Mouse (Mus musculus): ENCODE results near the gene Slf2. TPM values are rescaled to one million over a fixed set of nuclear protein-coding genes. Genes with fewer than 3 reads are reported as not detected.

Slf2 gene
- polyA plus RNA-seq, 1 experiment = 6.6 TPM

DNA sequence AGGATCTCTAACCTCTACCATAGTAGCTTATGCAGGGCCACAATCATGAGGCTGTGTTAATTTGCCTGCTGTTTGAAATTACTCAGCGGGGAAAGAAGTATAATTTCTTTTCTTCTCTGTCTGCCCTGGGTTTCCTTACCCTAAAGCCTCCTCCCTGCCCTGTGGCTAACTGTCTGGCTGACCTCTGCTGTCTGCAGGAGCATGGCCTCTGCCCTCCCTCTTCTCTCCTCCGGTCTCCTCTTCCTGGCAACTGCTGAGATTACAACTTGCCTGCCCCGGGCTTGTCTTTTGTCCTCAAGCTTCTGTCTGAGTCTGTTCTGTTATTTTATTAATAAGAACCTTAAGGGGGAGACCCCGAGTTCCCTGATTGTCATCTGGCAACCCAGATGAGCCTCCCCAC lies 25.6 kb upstream of the Slf2 start:
- no peak overlapping the region for H3K4me2 ChIP-seq (ENCODE audit: low read depth)
- H3K4me3 ChIP-seq = no peak overlapping the region
- no peaks in the 10 kb centered on the region for H3K27me3 ChIP-seq (ENCODE audit: control insufficient read depth, insufficient read depth, insufficient read length)
- H3K79me2 ChIP-seq (ENCODE audit: control insufficient read depth, insufficient read depth) = no peaks in the 10 kb centered on the region
- H3K36me3 ChIP-seq (ENCODE audit: control insufficient read depth, insufficient read depth) = no peaks in the 10 kb centered on the region
- H3ac ChIP-seq (ENCODE audit: control insufficient read depth, insufficient read length) = no peak overlapping the region
- TF ChIP-seq POLR2A (IDR thresholded peaks at IDR 0.05; ENCODE audit: insufficient read length, low read depth) (no peak), MYOG (IDR thresholded peaks at IDR 0.05; ENCODE audit: control insufficient read depth in 1 of 3, insufficient read depth in 1 of 3, insufficient read length in 2 of 3, low read depth in 2 of 3) (no peak), MYOD1 (IDR thresholded peaks at IDR 0.05; ENCODE audit: control insufficient read depth in 1 of 3, insufficient read length in 2 of 3, low read depth in 2 of 3) (no peak), USF1 (IDR thresholded peaks at IDR 0.05; ENCODE audit: low read depth) (no peak), CEBPB (IDR thresholded peaks at IDR 0.05; ENCODE audit: insufficient read depth, poor library complexity, severe bottlenecking) (no peak), REST (IDR thresholded peaks at IDR 0.05; ENCODE audit: insufficient read depth, insufficient read length) (no peak)

DNA sequence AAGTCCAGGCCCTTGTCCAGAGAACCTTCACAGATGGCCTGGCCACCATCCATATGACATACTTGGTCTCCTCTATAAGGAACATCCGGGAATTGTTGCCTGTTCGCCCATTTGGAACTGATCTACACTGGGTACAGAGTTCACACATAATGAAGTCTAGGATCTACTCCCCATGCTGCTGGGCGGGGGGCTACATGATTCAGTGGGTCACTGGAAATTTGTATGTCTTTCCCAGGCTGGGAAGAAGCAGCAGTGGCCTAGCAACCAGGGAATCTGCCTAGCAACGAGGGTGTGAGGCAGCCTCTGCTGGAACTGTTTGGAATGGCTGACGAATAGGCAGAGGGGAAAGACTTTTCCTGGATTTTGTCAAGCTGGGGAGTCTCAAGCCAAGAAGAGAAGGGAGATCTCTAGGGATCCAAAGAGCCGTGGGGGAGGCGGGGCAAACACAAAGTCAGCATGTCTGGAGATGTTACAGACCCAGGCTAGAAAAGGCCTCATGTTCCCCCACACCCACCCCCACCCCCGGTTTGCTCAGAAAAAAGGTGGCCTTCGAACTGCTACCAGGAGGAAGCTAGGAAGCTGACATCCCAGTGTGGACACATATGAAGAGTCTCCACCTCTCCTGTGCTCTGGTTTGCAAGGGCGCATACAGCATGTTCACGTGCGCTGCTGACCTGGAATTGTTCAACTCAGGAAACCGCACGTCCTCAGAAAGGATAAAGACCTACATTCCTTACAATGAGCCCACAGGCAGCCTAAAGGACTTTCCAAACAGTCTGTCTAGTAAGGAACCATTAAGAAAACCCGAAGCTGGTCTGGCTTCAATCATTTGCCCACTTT lies 22.9 kb upstream of the Slf2 start:
- no peak for TF ChIP-seq REST (IDR thresholded peaks at IDR 0.05; ENCODE audit: insufficient read depth, insufficient read length)
- no peak for TF ChIP-seq TCF3 (IDR thresholded peaks at IDR 0.05; ENCODE audit: insufficient read length, low read depth)
- no peak for TF ChIP-seq TCF12 (IDR thresholded peaks at IDR 0.05; ENCODE audit: insufficient read depth, poor library complexity, severe bottlenecking)
- no peak for TF ChIP-seq USF1 (IDR thresholded peaks at IDR 0.05; ENCODE audit: low read depth)
- no peak for TF ChIP-seq MYOG (IDR thresholded peaks at IDR 0.05; ENCODE audit: control insufficient read depth in 1 of 3, insufficient read depth in 1 of 3, insufficient read length in 2 of 3, low read depth in 2 of 3)
- no peak for TF ChIP-seq POLR2AphosphoS2 (IDR thresholded peaks at IDR 0.05; ENCODE audit: insufficient read length, low read depth)
- no peak for TF ChIP-seq SRF (IDR thresholded peaks at IDR 0.05; ENCODE audit: control insufficient read depth, insufficient read length, low read depth)
- no peak for TF ChIP-seq MYOD1 (IDR thresholded peaks at IDR 0.05; ENCODE audit: control insufficient read depth in 1 of 3, insufficient read length in 2 of 3, low read depth in 2 of 3)
- peak overlapping the region; percentile 4 for H3K4me2 ChIP-seq (ENCODE audit: low read depth)
- H3K27me3 ChIP-seq (ENCODE audit: control insufficient read depth, insufficient read depth, insufficient read length) = no peaks in the 10 kb centered on the region
- no peak overlapping the region for H3K4me3 ChIP-seq
- H3ac ChIP-seq (ENCODE audit: control insufficient read depth, insufficient read length) = no peak overlapping the region
- H3K36me3 ChIP-seq (ENCODE audit: control insufficient read depth, insufficient read depth) = no peaks in the 10 kb centered on the region
- no peaks in the 10 kb centered on the region for H3K79me2 ChIP-seq (ENCODE audit: control insufficient read depth, insufficient read depth)

DNA sequence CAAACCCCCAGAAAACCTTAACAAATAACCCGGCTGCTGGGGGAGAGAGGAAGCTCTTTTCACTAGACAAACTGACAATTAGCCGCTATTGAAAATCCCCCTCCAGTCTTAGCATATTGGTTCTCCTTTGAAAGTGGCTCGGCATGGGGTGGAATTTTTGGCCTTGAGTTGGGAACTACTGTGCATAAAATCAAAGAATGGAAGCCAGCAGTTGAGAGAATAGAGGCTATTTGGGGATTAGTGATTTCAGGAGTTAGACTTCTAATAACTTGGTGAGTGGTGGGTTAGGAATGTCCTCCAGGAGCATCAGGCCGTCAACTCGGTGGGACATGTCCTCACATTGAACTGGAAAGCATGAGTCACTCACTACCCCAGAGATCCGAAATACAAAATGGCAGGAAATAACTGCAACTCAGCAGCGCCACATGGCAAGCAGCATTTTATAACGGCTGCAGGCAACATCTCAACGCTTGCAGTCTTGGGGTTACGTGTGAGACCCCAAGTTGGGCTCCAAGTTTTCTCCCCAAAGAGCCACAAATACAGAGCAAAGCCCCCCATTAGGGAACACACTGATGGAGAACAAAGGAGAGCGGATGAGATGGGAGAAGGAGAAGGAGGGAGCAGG lies 22.0 kb upstream of the Slf2 start:
- Histone ChIP-seq H3K36me3 (ENCODE audit: control insufficient read depth, insufficient read depth) (no peaks in the 10 kb centered on the region), H3ac (ENCODE audit: control insufficient read depth, insufficient read length) (no peak overlapping the region), H3K79me2 (ENCODE audit: control insufficient read depth, insufficient read depth) (no peaks in the 10 kb centered on the region), H3K27me3 (ENCODE audit: control insufficient read depth, insufficient read depth, insufficient read length) (no peaks in the 10 kb centered on the region), H3K4me2 (ENCODE audit: low read depth) (peak overlapping the region; percentile 4), H3K4me3 (no peak overlapping the region)
- TF ChIP-seq SRF (IDR thresholded peaks at IDR 0.05; ENCODE audit: control insufficient read depth, insufficient read length, low read depth) = no peak
- no peak for TF ChIP-seq USF1 (IDR thresholded peaks at IDR 0.05; ENCODE audit: low read depth)
- no peak for TF ChIP-seq MYOG (IDR thresholded peaks at IDR 0.05; ENCODE audit: control insufficient read depth in 1 of 3, insufficient read depth in 1 of 3, insufficient read length in 2 of 3, low read depth in 2 of 3)
- TF ChIP-seq REST (IDR thresholded peaks at IDR 0.05; ENCODE audit: insufficient read depth, insufficient read length) = no peak
- TF ChIP-seq CEBPB (IDR thresholded peaks at IDR 0.05; ENCODE audit: insufficient read depth, poor library complexity, severe bottlenecking) = no peak
- TF ChIP-seq MYOD1 (IDR thresholded peaks at IDR 0.05; ENCODE audit: control insufficient read depth in 1 of 3, insufficient read length in 2 of 3, low read depth in 2 of 3) = no peak
- no peak for TF ChIP-seq POLR2A (IDR thresholded peaks at IDR 0.05; ENCODE audit: insufficient read length, low read depth)
- no peak for TF ChIP-seq E2F4 (IDR thresholded peaks at IDR 0.05; ENCODE audit: insufficient read depth)
- TF ChIP-seq MAX (IDR thresholded peaks at IDR 0.05; ENCODE audit: low read depth) = no peak
- TF ChIP-seq TCF12 (IDR thresholded peaks at IDR 0.05; ENCODE audit: insufficient read depth, poor library complexity, severe bottlenecking) = no peak
- no peak for TF ChIP-seq TCF3 (IDR thresholded peaks at IDR 0.05; ENCODE audit: insufficient read length, low read depth)
- TF ChIP-seq POLR2AphosphoS2 (IDR thresholded peaks at IDR 0.05; ENCODE audit: insufficient read length, low read depth) = no peak

DNA sequence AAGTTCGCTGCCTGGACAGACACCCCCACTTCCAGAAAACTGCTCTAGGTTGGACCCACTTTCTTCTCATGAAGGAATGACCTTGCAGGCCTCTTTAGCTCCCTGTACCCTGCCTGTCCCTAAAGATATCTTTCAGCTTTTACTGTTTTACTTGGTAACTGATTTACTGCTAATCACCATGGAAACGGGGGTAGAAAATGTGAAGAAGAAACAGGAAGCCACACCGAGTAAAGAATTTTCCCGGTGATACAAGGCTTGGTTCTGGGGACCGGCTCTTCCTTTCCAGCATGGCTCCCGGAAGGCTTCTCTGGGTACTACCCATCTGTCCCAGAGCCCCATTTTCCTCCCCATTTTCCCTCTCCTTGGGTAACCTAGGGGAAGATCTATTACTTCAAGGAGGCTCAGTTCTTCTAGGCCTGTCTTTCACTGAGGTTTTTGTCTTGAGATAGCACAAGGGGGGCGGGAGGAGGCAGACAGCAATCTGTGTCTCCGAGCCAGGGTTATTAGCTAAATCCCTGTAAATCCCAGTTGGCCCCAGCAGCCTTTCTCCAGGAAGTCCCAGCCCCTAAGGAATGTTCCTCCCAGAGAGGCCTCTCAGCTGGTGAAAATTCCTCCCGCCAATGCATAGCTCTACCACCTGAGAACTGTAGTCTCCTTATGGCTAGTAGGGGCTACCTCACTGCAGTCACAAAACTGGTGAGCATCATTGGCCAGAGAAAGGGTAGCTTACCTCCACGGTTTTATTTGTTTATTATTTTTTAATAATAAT lies 16.3 kb upstream of the Slf2 start:
- H3K79me2 ChIP-seq (ENCODE audit: control insufficient read depth, insufficient read depth) = no peaks in the 10 kb centered on the region
- no peak overlapping the region for H3ac ChIP-seq (ENCODE audit: control insufficient read depth, insufficient read length)
- no peaks in the 10 kb centered on the region for H3K36me3 ChIP-seq (ENCODE audit: control insufficient read depth, insufficient read depth)
- TF ChIP-seq SRF (IDR thresholded peaks at IDR 0.05; ENCODE audit: control insufficient read depth, insufficient read length, low read depth) (no peak), REST (IDR thresholded peaks at IDR 0.05; ENCODE audit: insufficient read depth, insufficient read length) (no peak), TCF12 (IDR thresholded peaks at IDR 0.05; ENCODE audit: insufficient read depth, poor library complexity, severe bottlenecking) (no peak), E2F4 (IDR thresholded peaks at IDR 0.05; ENCODE audit: insufficient read depth) (no peak), MYOG (IDR thresholded peaks at IDR 0.05; ENCODE audit: control insufficient read depth in 1 of 3, insufficient read depth in 1 of 3, insufficient read length in 2 of 3, low read depth in 2 of 3) (no peak), POLR2A (IDR thresholded peaks at IDR 0.05; ENCODE audit: insufficient read length, low read depth) (no peak), CEBPB (IDR thresholded peaks at IDR 0.05; ENCODE audit: insufficient read depth, poor library complexity, severe bottlenecking) (no peak), USF1 (IDR thresholded peaks at IDR 0.05; ENCODE audit: low read depth) (no peak), MYOD1 (IDR thresholded peaks at IDR 0.05; ENCODE audit: control insufficient read depth in 1 of 3, insufficient read length in 2 of 3, low read depth in 2 of 3) (no peak), MAX (IDR thresholded peaks at IDR 0.05; ENCODE audit: low read depth) (no peak), POLR2AphosphoS2 (IDR thresholded peaks at IDR 0.05; ENCODE audit: insufficient read length, low read depth) (no peak), TCF3 (IDR thresholded peaks at IDR 0.05; ENCODE audit: insufficient read length, low read depth) (no peak)
- H3K4me2 ChIP-seq (ENCODE audit: low read depth) = no peak overlapping the region
- no peak overlapping the region for H3K4me3 ChIP-seq
- H3K27me3 ChIP-seq (ENCODE audit: control insufficient read depth, insufficient read depth, insufficient read length) = no peaks in the 10 kb centered on the region
